Mouse (Mus musculus) midbrain, embryonic 13.5 days (tissue): Measurements from ENCODE around the gene Dnase2a. TPM values are rescaled to one million over a fixed set of nuclear protein-coding genes. Genes with fewer than 3 reads are reported as not detected.
A peak's percentile ranks its signal among the peaks of the same experiment; 100 is the strongest.
"Not testable (repeated sequence)": the region's sequence is repeated elsewhere in the genome, so short reads cannot be mapped to it uniquely, and the experiment has no call there.

Experiments used
- ATAC-seq: fragments of 200-750 bp; cut with Nextera tagmentation; 2 replicates; pipeline ENCODE4 v1.8.0; 2017; ENCODE audit warnings: mild to moderate bottlenecking, moderate TSS enrichment, moderate library complexity
- H3K27ac ChIP-seq: fragments of 300-500 bp; sonication (generic); 2 replicates; pipeline ENCODE4 v1.5.1; 2015; ENCODE audit warnings: inconsistent platforms, mild to moderate bottlenecking, moderate library complexity
- H3K27me3 ChIP-seq: fragments of 300-500 bp; sonication (generic); 2 replicates; pipeline ENCODE4 v1.6.1; 2015; ENCODE audit warnings: mild to moderate bottlenecking, inconsistent platforms
- H3K36me3 ChIP-seq: fragments of 300-500 bp; sonication (generic); 2 replicates; pipeline ENCODE4 v1.6.1; 2015; ENCODE audit warnings: mild to moderate bottlenecking, inconsistent platforms
- H3K4me1 ChIP-seq: fragments of 300-500 bp; sonication (generic); replicated peaks from 2 replicates; pipeline ENCODE4 v1.6.1; 2015; ENCODE audit warnings: inconsistent platforms
- H3K4me2 ChIP-seq: fragments of 300-500 bp; sonication (generic); replicated peaks from 2 replicates; pipeline ENCODE4 v1.6.1; 2015; ENCODE audit warnings: moderate library complexity, mild to moderate bottlenecking, inconsistent platforms
- H3K4me3 ChIP-seq: fragments of 300-500 bp; sonication (generic); replicated peaks from 2 replicates; pipeline ENCODE4 v1.5.1; 2015; ENCODE audit warnings: mild to moderate bottlenecking, inconsistent platforms
- H3K9ac ChIP-seq: fragments of 300-500 bp; sonication (generic); replicated peaks from 2 replicates; pipeline ENCODE4 v1.6.1; 2015; ENCODE audit warnings: mild to moderate bottlenecking, inconsistent platforms
- H3K9me3 ChIP-seq: fragments of 300-500 bp; sonication (generic); 2 replicates; pipeline ENCODE4 v1.6.1; 2016; ENCODE audit warnings: mild to moderate bottlenecking, inconsistent platforms
- WGBS: fragments of 180-500 bp; shearing (Covaris S2); methylation state at CpG from one replicate; pipeline ENCODE4 v1.1.7; 2015; 5-methylcytosine and 5-hydroxymethylcytosine counted together
- polyA plus RNA-seq: library from polyadenylated mRNA; unstranded; fragments of >200 nt; fragmentation: Nextera tagmentation; extraction: Ambion mirVana; gene quantifications from 2 replicates; pipeline ENCODE4 v1.2.1, GENCODE M21; 2015

Dnase2a gene
- polyA plus RNA-seq, 1 experiment from 2014 or later = 6.2 TPM

DNA sequence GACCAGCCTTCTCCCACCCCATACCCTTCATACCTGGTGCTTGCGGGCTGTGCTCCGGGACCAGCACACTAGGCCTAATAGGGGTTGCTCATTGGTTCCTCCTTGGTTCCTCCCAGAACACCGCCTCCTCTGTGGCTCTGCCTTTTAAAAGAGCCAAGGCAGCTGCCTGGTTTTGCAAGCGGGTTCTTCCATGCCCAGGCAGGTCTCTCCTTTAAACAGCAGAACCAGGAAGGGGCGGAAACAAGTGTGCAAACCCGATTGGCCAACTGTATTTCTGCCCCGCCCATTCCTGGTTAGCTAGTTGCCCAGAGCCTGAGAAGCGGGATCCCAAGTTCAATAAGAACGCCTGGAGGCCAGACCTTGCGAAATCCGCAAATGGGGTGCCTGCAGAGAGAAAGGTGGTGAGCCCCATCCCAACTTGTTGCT is 14.6 kb upstream of the Dnase2a start, which contains the start of gene Gcdh:
Gene Gcdh, minus strand, starts transcription at position 213 of the 426 bp plus-strand sequence.
- ATAC-seq = peak; percentile 99
- Histone ChIP-seq H3K4me3 (peak within 1 kb of the TSS; percentile 57), H3K27me3 (no peaks in the 10 kb centered on the region), H3K9ac (peak within 1 kb of the TSS; percentile 76), H3K36me3 (peaks cover 22% of the 10 kb centered on the region), H3K9me3 (no peaks in the 10 kb centered on the region), H3K27ac (peak within 1 kb of the TSS; percentile 10; the same call in 1 of the 2 replicates), H3K4me2 (peak within 1 kb of the TSS; percentile 71), H3K4me1 (peaks cover 19% of the 10 kb centered on the region)
- WGBS = under 1% methylated on average over 11 of the region's 11 CpGs

DNA sequence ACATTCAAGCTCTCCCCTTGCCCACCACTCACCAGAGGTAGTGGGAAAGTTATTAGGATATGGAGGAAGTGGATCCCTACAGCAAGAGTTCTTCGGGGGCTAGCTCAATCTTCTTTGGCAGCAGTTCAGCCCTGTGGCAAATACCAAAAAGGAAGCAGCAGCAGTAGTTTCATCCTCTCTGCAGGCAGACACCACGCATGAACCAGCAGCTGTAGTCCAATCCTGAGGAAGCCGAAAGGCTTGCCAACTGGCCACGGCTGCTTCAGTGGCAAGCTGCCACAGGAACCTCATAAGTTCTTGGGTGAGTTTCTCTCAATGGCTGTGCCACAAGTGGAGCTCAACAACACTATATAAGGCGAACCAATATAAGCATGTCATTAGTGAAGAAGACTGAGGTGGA is 12.4 kb upstream of the Dnase2a start:
- ATAC-seq = no peak
- Histone ChIP-seq H3K4me2 (no peak overlapping the region), H3K9ac (no peak overlapping the region), H3K27ac (no peak overlapping the region), H3K4me3 (no peak overlapping the region), H3K9me3 (no peaks in the 10 kb centered on the region), H3K4me1 (peaks cover 19% of the 10 kb centered on the region), H3K36me3 (peaks cover 5% of the 10 kb centered on the region; the same call in 1 of the 2 replicates), H3K27me3 (peaks cover 11% of the 10 kb centered on the region)
- WGBS = 89% methylated on average over 5 of the region's 5 CpGs

DNA sequence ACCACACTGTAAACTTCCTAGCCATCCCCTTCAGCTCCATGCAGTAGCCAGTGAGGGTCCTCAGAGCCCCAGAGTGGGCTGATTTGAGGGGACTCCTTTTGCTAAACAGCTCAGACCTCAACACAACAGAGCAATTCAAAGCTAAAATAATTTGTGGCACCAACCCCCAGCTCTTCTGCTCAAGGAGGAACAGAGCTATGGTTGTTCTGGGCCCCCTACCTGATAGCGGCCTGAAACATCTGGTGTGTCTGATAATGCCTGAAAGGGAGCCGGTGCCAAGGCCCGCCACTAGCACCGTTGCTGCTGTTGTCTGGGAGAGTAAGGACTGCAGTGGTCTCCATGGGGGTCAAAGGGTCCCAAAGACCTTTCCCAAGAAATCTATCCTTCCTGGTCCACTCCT is 7.3 kb upstream of the Dnase2a start:
- Histone ChIP-seq H3K27me3 (peaks cover 43% of the 10 kb centered on the region), H3K36me3 (no peaks in the 10 kb centered on the region), H3K27ac (no peak overlapping the region), H3K9me3 (no peaks in the 10 kb centered on the region), H3K4me3 (no peak overlapping the region), H3K4me1 (peaks cover 15% of the 10 kb centered on the region), H3K9ac (no peak overlapping the region), H3K4me2 (no peak overlapping the region)
- 56% methylated on average over 4 of the region's 4 CpGs for WGBS
- ATAC-seq = no peak

DNA sequence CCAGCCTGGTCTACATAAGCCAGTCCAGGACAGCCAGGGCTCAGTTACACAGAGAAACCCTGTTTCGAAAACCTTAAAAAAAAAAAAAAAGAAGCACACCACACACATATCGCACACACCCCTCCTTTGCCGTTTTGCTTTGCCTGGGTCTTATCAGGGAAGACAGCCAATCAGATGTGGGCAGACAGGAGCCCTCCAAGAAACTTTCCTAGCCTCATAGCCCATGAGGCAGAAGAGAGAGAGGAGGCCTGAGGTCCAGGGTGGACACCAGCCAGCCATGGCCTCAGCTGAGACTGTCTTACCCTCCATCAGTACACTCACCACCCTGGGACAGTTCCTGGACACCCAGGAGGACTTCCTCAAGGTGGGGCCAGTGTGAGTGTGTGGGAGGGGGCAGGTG is 6.6 kb upstream of the Dnase2a start, which contains the start of gene Klf1:
Gene Klf1, plus strand, starts transcription at position 177 of the 400 bp plus-strand sequence.
- Histone ChIP-seq H3K9me3 (no peaks in the 10 kb centered on the region), H3K4me3 (peak within 1 kb of the TSS; percentile 46), H3K36me3 (no peaks in the 10 kb centered on the region), H3K4me1 (peaks cover 15% of the 10 kb centered on the region), H3K4me2 (peak within 1 kb of the TSS; percentile 76), H3K9ac (peak within 1 kb of the TSS; percentile 63), H3K27ac (no peak within 1 kb of the TSS), H3K27me3 (peaks cover 43% of the 10 kb centered on the region)
- WGBS = 87% methylated on average over 3 of the region's 3 CpGs
- no peak for ATAC-seq

DNA sequence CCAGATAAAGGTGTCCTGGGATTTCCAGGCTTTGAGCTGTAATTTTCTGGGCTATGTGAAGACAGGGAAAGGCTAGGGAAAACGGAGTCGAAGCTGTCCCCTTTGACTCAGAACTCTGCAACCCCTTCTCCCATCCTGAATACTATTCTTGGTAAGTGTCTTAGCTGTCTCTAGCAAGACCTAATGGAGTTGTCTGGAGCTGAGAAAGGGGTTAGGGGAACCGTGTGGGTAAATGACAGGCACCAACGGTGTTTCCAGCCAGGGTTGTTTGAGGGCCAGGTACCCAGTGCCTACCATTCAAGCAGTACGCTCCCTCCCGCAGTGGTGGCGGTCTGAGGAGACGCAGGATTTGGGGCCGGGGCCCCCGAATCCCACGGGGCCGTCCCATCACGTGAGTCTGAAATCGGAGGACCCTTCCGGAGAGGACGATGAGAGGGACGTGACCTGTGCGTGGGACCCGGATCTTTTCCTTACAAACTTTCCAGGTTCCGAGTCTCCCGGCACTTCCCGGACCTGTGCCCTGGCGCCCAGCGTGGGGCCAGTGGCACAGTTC is 5.9 kb upstream of the Dnase2a start:
- Histone ChIP-seq H3K9ac (peak overlapping the region; percentile 63), H3K27me3 (peaks cover 43% of the 10 kb centered on the region), H3K4me2 (peak overlapping the region; percentile 76), H3K4me3 (peak overlapping the region; percentile 46), H3K4me1 (peaks cover 15% of the 10 kb centered on the region), H3K27ac (no peak overlapping the region), H3K9me3 (no peaks in the 10 kb centered on the region), H3K36me3 (no peaks in the 10 kb centered on the region)
- WGBS = 3% methylated on average over 24 of the region's 24 CpGs
- no peak; the same call in 1 of the 2 replicates for ATAC-seq

DNA sequence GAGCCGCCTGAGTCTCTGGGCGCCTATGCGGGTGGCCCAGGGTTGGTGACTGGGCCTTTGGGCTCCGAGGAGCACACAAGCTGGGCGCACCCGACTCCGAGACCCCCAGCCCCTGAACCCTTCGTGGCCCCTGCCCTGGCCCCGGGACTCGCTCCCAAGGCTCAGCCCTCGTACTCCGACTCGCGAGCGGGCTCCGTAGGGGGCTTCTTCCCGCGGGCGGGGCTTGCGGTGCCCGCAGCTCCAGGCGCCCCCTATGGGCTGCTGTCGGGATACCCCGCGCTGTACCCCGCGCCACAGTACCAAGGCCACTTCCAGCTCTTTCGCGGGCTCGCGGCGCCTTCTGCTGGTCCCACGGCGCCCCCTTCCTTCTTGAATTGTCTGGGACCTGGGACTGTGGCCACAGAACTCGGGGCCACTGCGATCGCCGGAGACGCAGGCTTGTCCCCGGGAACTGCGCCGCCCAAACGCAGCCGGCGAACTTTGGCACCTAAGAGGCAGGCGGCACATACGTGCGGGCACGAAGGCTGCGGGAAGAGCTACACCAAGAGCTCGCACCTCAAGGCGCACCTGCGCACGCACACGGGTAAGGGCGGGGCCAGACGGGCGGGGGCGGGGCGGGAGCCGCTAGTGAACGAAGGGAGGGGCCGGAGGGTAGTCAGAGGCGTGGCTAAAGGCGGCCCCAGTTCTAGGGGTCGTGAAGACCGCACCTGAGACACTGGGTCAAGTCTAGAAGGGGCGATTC is 5.3 kb upstream of the Dnase2a start:
- peak overlapping the region; percentile 63 for H3K9ac ChIP-seq
- peaks cover 43% of the 10 kb centered on the region for H3K27me3 ChIP-seq
- no peak overlapping the region for H3K27ac ChIP-seq
- ATAC-seq = peak; percentile 93
- under 1% methylated on average over 59 of the region's 68 CpGs for WGBS
- peak overlapping the region; percentile 46 for H3K4me3 ChIP-seq
- peaks cover 15% of the 10 kb centered on the region for H3K4me1 ChIP-seq
- no peaks in the 10 kb centered on the region for H3K9me3 ChIP-seq
- peak overlapping the region; percentile 76 for H3K4me2 ChIP-seq
- H3K36me3 ChIP-seq = no peaks in the 10 kb centered on the region

DNA sequence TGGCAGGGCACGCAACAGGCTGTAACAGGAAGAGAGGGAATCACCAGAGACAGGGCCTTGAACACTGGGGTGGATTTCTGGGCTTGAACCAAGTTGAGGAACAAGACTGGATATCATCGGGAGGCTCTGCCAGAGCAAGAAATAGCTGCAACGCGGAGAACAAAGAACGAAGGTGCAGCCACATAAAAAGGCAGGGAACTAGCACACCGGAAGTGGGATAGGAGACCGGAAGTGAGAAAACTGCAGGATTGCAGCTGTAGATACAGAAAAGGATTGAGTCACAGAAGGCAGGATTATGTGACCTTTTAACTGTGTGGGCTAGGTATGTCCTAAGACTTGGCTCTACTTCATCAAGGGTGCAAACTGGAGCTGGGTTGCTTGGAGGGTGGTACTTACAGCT is 4.0 kb upstream of the Dnase2a start:
- Histone ChIP-seq H3K9me3 (no peaks in the 10 kb centered on the region), H3K36me3 (no peaks in the 10 kb centered on the region), H3K4me1 (peaks cover 26% of the 10 kb centered on the region), H3K27me3 (peaks cover 45% of the 10 kb centered on the region), H3K27ac (no peak overlapping the region), H3K4me2 (no peak overlapping the region), H3K4me3 (no peak overlapping the region), H3K9ac (no peak overlapping the region)
- ATAC-seq = no peak
- 86% methylated on average over 7 of the region's 7 CpGs for whole genome bisulfite sequencing

DNA sequence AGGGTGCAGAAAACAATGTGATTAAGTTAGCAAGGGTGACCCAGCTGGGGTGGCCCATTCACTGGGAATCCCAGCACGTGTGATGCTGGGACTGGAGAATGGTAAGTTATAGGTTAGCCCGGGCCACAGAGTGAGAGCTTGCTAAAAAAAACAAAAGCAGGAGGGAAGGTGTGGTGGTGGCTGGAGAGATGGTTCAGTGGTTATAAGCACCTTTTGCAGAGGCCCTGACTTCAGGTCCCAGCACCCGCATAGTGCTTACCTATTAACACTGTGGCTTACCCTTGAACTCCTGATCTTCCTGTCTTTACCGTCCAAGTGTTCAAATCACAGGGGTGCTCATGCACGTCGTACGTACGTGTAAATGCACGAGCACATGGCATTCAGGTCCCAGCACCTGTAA is 1.3 kb upstream of the Dnase2a start:
- Histone ChIP-seq H3K27ac (no peak overlapping the region), H3K4me3 (no peak overlapping the region), H3K9me3 (no peaks in the 10 kb centered on the region), H3K9ac (no peak overlapping the region), H3K4me1 (peaks cover 28% of the 10 kb centered on the region), H3K27me3 (peaks cover 54% of the 10 kb centered on the region), H3K36me3 (peaks cover 24% of the 10 kb centered on the region), H3K4me2 (no peak overlapping the region)
- ATAC-seq = no peak
- 93% methylated on average over 9 of the region's 9 CpGs for whole genome bisulfite sequencing

DNA sequence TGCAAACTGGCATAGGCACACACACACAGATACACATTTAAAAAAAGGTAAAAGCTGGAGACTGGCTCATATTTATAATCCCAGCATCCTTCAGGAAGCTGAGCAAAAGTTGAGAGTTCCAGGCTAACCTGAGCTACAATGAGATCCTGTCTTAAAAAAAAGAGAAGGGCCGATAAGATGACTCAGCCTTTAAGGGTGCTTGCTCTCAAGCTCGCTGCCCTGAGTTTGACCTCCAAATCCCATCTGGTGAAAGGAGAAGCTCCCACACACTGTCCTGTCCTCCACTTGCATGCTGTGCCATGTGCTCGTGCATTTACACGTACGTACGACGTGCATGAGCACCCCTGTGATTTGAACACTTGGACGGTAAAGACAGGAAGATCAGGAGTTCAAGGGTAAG is 867 bp upstream of the Dnase2a start:
- no peak for ATAC-seq

DNA sequence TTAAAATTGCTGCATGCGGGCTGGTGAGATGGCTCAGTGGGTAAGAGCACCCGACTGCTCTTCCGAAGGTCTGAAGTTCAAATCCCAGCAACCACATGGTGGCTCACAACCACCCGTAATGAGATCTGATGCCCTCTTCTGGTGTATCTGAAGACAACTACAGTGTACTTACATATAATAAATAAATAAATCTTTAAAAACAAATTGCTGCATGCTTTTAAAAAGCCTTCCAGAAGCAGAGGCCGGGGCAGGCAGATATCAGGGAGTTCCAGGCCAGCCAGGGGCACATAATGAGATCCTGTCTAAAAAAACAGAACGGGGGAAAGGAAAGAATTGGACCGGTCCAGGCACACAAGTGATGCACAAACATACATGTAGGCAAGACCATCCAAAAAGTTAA is 381 bp upstream of the Dnase2a start:
- WGBS = 25% methylated on average over 7 of the region's 7 CpGs
- not testable (repeated sequence) for ATAC-seq, H3K9ac ChIP-seq, H3K9me3 ChIP-seq, H3K27ac ChIP-seq
- Histone ChIP-seq H3K4me1 (peaks cover 26% of the 10 kb centered on the region), H3K4me3 (peak overlapping the region; percentile 37), H3K36me3 (peaks cover 33% of the 10 kb centered on the region), H3K27me3 (peaks cover 54% of the 10 kb centered on the region), H3K4me2 (peak overlapping the region; percentile 56)

More for the DNA sequence above, 867 bp upstream of the Dnase2a start:
- Histone ChIP-seq H3K36me3 (peaks cover 28% of the 10 kb centered on the region), H3K4me3 (no peak overlapping the region), H3K4me2 (no peak overlapping the region), H3K4me1 (peaks cover 26% of the 10 kb centered on the region), H3K9me3 (no peaks in the 10 kb centered on the region), H3K9ac (no peak overlapping the region), H3K27ac (no peak overlapping the region), H3K27me3 (peaks cover 54% of the 10 kb centered on the region)
- WGBS = 76% methylated on average over 8 of the region's 8 CpGs

DNA sequence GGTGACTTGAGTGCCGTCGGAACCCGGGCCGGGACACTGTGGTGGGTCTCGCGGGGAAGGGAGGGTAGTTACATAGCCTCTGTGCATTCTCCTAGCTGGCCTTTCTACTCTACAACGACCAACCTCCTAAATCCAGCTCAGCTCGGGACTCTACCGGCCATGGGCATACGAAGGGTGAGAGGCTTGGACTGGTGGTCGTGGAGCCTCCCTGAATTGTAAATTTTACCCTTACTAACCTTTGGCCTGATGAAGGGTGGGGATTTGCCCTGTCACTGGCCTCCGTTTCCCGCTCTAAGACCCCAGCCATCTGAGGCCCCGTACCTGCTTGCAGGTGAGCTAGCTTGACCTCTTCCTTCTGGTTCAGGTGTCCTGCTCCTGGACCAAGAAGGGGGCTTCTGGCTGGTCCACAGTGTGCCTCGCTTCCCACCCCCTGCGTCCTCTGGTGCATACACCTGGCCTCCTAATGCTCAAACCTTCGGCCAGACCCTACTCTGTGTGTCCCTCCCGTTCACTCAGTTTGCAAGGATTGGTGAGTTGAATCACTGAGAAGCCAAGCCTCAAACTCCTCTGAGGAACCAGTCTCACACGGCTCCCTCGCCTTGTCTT is 905 bp downstream of the Dnase2a start:
- Histone ChIP-seq H3K9ac (peak overlapping the region; percentile 48; the same call in 1 of the 2 replicates), H3K4me3 (peak overlapping the region; percentile 37), H3K27ac (no peak overlapping the region), H3K4me2 (peak overlapping the region; percentile 56), H3K27me3 (peaks cover 65% of the 10 kb centered on the region), H3K4me1 (peaks cover 24% of the 10 kb centered on the region), H3K9me3 (no peaks in the 10 kb centered on the region), H3K36me3 (peaks cover 41% of the 10 kb centered on the region)
- ATAC-seq = no peak
- 53% methylated on average over 20 of the region's 20 CpGs for WGBS

DNA sequence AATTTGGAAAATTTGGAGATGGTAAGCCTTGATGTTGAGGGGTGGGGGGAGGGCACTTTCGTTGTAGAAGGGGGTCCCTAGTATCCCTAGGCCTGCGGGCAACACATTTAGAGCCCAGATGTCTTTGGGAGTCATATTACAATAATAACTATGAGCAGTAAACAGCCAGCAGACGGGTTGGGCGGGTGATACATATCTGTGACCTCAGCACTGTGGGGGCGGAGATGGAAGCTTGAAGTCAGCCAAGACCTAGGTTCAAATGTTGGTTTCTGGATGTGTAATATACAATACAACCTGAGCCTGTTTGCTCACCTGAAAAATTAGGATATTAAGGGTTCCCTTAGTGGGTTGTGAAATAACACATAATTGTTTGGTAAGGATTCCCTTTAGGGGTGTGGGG is 1.6 kb downstream of the Dnase2a start:
- no peak overlapping the region for H3K9ac ChIP-seq
- peaks cover 24% of the 10 kb centered on the region for H3K4me1 ChIP-seq
- no peak overlapping the region for H3K4me2 ChIP-seq
- no peaks in the 10 kb centered on the region for H3K9me3 ChIP-seq
- peaks cover 48% of the 10 kb centered on the region for H3K36me3 ChIP-seq
- WGBS = 92% methylated on average over 5 of the region's 5 CpGs
- peaks cover 65% of the 10 kb centered on the region for H3K27me3 ChIP-seq
- no peak overlapping the region for H3K4me3 ChIP-seq
- no peak for ATAC-seq
- H3K27ac ChIP-seq = no peak overlapping the region
